Mouse (Mus musculus) liver, embryonic 15.5 days (tissue): Measurements from ENCODE around the gene Vsig2. TPM values are rescaled to one million over a fixed set of nuclear protein-coding genes. Genes with fewer than 3 reads are reported as not detected.

Source experiments
- polyA plus RNA-seq: library from polyadenylated mRNA; unstranded; fragments of >200 nt; fragmentation: Nextera tagmentation; extraction: Ambion mirVana; gene quantifications from 2 replicates; pipeline ENCODE4 v1.2.1, GENCODE M21; 2015

Gene Vsig2
- polyA plus RNA-seq, 1 experiment from 2014 or later: 0.32 TPM

Other genes with a start within 250 kb of the Vsig2 start
- 3.4 and 4.3 TPM in 2 replicates for gene Ccdc15, start 190.8 kb upstream of the Vsig2 start, polyA plus RNA-seq
- gene Hepacam, start 171.9 kb upstream of the Vsig2 start, polyA plus RNA-seq: not detected in 2 replicates
- 2.2 and 3.1 TPM in 2 replicates for gene Robo4, start 137.4 kb upstream of the Vsig2 start, polyA plus RNA-seq
- 0.07 and 0.21 TPM in 2 replicates for gene Robo3, start 106.0 kb upstream of the Vsig2 start, polyA plus RNA-seq
- gene Msantd2, start 49.9 kb upstream of the Vsig2 start, polyA plus RNA-seq: 3.6 and 5.0 TPM in 2 replicates
- 14.5 and 17.9 TPM in 2 replicates for gene Esam, start 11.2 kb upstream of the Vsig2 start, polyA plus RNA-seq
- 5.4 and 6.2 TPM in 2 replicates for gene Nrgn, start 13.6 kb downstream of the Vsig2 start, polyA plus RNA-seq
- gene Siae, start 16.4 kb downstream of the Vsig2 start, polyA plus RNA-seq: 5.6 and 6.4 TPM in 2 replicates
- 1.3 and 1.5 TPM in 2 replicates for gene Spa17, start 74.5 kb downstream of the Vsig2 start, polyA plus RNA-seq
- 43.1 and 48.3 TPM in 2 replicates for gene Tbrg1, start 118.1 kb downstream of the Vsig2 start, polyA plus RNA-seq
- gene Panx3, start 130.0 kb downstream of the Vsig2 start, polyA plus RNA-seq: not detected in 2 replicates
- gene Olfr160, start 177.0 kb downstream of the Vsig2 start, polyA plus RNA-seq: not detected in 2 replicates
- not detected in 2 replicates for gene Olfr874, start 205.9 kb downstream of the Vsig2 start, polyA plus RNA-seq
- not detected in 2 replicates for gene Olfr875, start 232.6 kb downstream of the Vsig2 start, polyA plus RNA-seq